17 mouse cellular contexts compared by ENCODE assay signal in genomic region chr4:46868921-46869320, GRCm38 (mm10).
"Had no signal": no experiment of that assay in that cellular context is flagged by ENCODE, and none has a peak within 500 bp of the region (broad histone marks: within the 10 kb centered on the region; RNA-seq: fewer than 3 reads in every experiment).

No protein-coding gene starts in this region.

- ATAC-seq: intestine, embryonic 15.5 days; midbrain, embryonic 13.5 days; midbrain, embryonic 16.5 days had no signal

- H3K4me2 ChIP-seq: intestine, embryonic 15.5 days; limb, embryonic 12.5 days; limb, embryonic 15.5 days; lung, embryonic 15.5 days; midbrain, embryonic 13.5 days; stomach, embryonic 15.5 days had no signal

- DNase-seq: lung, adult 18-20 months; right cerebral cortex, adult 18-20 months; right cerebral cortex, postnatal 14 days; spleen, adult 18-20 months; thymus, postnatal 25 days had no signal

- H3K36me3 ChIP-seq: intestine, embryonic 15.5 days; limb, embryonic 12.5 days; limb, embryonic 15.5 days; lung, embryonic 15.5 days; midbrain, embryonic 10.5 days; midbrain, embryonic 13.5 days; stomach, embryonic 15.5 days had no signal

- H3K4me1 ChIP-seq: limb, embryonic 15.5 days; stomach, embryonic 15.5 days had no signal

- H3K27me3 ChIP-seq: lung, embryonic 15.5 days had no signal

- H3K9me3 ChIP-seq: intestine, embryonic 15.5 days; limb, embryonic 12.5 days; limb, embryonic 15.5 days; lung, embryonic 15.5 days; megakaryocyte, embryonic 14.5 days; midbrain, embryonic 10.5 days; midbrain, embryonic 13.5 days; stomach, embryonic 15.5 days had no signal

- H3K4me3 ChIP-seq: intestine, embryonic 15.5 days; limb, embryonic 12.5 days; limb, embryonic 15.5 days; lung, embryonic 15.5 days; megakaryocyte, embryonic 14.5 days; midbrain, embryonic 10.5 days; midbrain, embryonic 13.5 days; myocyte; stomach, embryonic 15.5 days had no signal

- H3K27ac ChIP-seq: intestine, embryonic 15.5 days; kidney, postnatal 0 days; limb, embryonic 12.5 days; limb, embryonic 15.5 days; liver, embryonic 14.5 days; lung, embryonic 15.5 days; midbrain, embryonic 10.5 days; midbrain, embryonic 13.5 days; stomach, embryonic 15.5 days had no signal

- H3K9ac ChIP-seq: intestine, embryonic 15.5 days; limb, embryonic 12.5 days; limb, embryonic 15.5 days; liver, embryonic 14.5 days; lung, embryonic 15.5 days; midbrain, embryonic 13.5 days; stomach, embryonic 15.5 days had no signal
